Mouse (Mus musculus) heart, adult 2 months (tissue): ENCODE results near the gene Rxfp4. TPM values are rescaled to one million over a fixed set of nuclear protein-coding genes. Genes with fewer than 3 reads are reported as not detected.

Experiments used
- DNase-seq, 2 experiments: peaks; one replicate each; pipeline ENCODE4 v3.0.0; 2021
- H3K27ac ChIP-seq: fragments of 200-600 bp; 2 replicates; pipeline ENCODE4 v1.8.1; 2022
- H3K27me3 ChIP-seq: fragments of 200-500 bp; 2 replicates; pipeline ENCODE4 v1.6.1; 2012; ENCODE audit warnings: mild to moderate bottlenecking, low read length, inconsistent platforms, mixed read lengths; ENCODE audit not compliant: control insufficient read depth, insufficient read depth
- H3K36me3 ChIP-seq: fragments of 200-500 bp; 2 replicates; pipeline ENCODE4 v1.6.1; 2012; ENCODE audit warnings: low read length, inconsistent platforms; ENCODE audit not compliant: control insufficient read depth, insufficient read depth
- H3K4me1 ChIP-seq: fragments of 200-500 bp; 2 replicates; pipeline ENCODE4 v1.6.1; 2011; ENCODE audit warnings: low read length; ENCODE audit not compliant: control insufficient read depth, insufficient read depth
- H3K4me3 ChIP-seq: fragments of 200-600 bp; 2 replicates; pipeline ENCODE4 v1.8.1; 2022
- H3K79me2 ChIP-seq: fragments of 200-500 bp; replicated peaks from 2 replicates; pipeline ENCODE4 v1.6.1; 2012; ENCODE audit warnings: mild to moderate bottlenecking, inconsistent platforms, low read length, moderate library complexity, mixed read lengths; ENCODE audit not compliant: control insufficient read depth, insufficient read depth
- H3K9ac ChIP-seq: fragments of 200-500 bp; 2 replicates; pipeline ENCODE4 v1.6.1; 2012; ENCODE audit warnings: low read depth, mild to moderate bottlenecking, control low read depth, inconsistent platforms, low read length, mixed read lengths
- CTCF ChIP-seq: fragments of 200-600 bp; IDR thresholded peaks from 2 replicates; pipeline ENCODE4 v1.8.1; 2022; ENCODE audit warnings: antibody characterized with exemption, mild to moderate bottlenecking, moderate library complexity
- EP300 ChIP-seq: fragments of 200-500 bp; IDR thresholded peaks from 2 replicates; pipeline ENCODE4 v1.6.1; 2011; ENCODE audit warnings: low read depth, low read length, control low read depth; ENCODE audit not compliant: insufficient read depth
- POLR2A ChIP-seq: fragments of 200-500 bp; IDR thresholded peaks from 2 replicates; pipeline ENCODE4 v1.6.1; 2011; ENCODE audit warnings: mild to moderate bottlenecking, low read depth, low read length, control low read depth; ENCODE audit not compliant: insufficient read depth
- WGBS: fragments of 180-500 bp; shearing (Covaris S2); methylation state at CpG from one replicate; pipeline ENCODE4 v1.1.7; 2018; 5-methylcytosine and 5-hydroxymethylcytosine counted together
- intact Hi-C: fragments of 180-260 bp; cut with DNase I; formaldehyde crosslinking; loops from one replicate; pipeline ENCODE4 v1.15.1; 2025
- long read RNA-seq: library from polyadenylated mRNA; stranded (forward); transcript quantifications from one replicate; pipeline ENCODE4 v2.0.0, GENCODE M21; 2021
- polyA plus RNA-seq: library from polyadenylated mRNA; depleted of rRNA; stranded (reverse); fragments of >200 nt; gene quantifications from 2 replicates; pipeline ENCODE4 v1.2.3, GENCODE M21; 2012; rRNA removed
- total RNA-seq, 2 experiments: library from RNA; stranded (reverse); gene quantifications; 2 replicates each; pipeline ENCODE4 v1.2.3; 2021

The Rxfp4 gene
- total RNA-seq (not detected), polyA plus RNA-seq (0.41 TPM in 1 of 2 replicates, not detected in the other)
- long read RNA-seq: 0 reads

DNA sequence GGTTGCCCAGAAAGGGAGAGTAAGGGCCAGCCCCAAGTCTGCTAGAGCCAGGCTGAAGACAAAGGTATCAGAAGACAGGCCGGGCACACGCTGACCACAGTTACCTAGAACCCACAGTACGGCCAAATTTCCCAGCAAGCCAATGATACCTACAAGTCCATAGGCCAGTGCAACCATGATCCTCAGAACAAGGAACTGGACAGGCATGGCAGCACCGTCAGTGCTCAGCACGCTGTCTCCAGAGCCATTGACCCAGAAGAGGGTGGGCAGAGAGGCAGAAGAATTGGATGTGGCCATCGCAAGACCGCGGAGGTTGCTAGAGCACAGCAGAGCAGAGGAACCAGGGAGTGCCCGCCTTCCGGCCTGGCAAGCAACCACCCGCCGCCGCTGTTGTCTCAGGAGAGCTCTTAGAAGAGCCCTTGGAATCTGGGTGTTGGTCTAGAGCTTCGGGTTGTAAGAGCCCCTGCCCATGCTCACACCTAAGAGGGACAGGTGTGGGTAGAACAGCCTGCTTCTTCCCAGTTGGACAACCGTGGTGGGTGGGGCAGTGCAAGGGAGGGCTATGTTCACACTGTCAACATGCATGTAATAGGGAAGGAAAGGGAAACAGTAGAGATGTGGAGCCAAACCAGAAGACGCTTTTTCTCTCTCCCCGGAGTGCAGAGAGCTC is at the start of gene Rxfp4:
Rxfp4 (minus strand) TSS at position 297 of the 670 bp plus-strand sequence.
- H3K4me1 ChIP-seq: peaks cover 8% of the 10 kb centered on the region
- TF ChIP-seq EP300 (no peak), POLR2A (no peak), CTCF (no peak)
- WGBS: 77% methylated on average over 17 of the region's 17 CpGs
- intact Hi-C loops: no loop called here
- no peaks in the 10 kb centered on the region for H3K79me2 ChIP-seq
- no peak within 1 kb of the TSS for H3K27ac ChIP-seq
- H3K9ac ChIP-seq: no peak within 1 kb of the TSS
- H3K27me3 ChIP-seq: no peaks in the 10 kb centered on the region
- no peaks in the 10 kb centered on the region for H3K36me3 ChIP-seq
- H3K4me3 ChIP-seq: no peak within 1 kb of the TSS
- no peak for DNase-seq

DNA sequence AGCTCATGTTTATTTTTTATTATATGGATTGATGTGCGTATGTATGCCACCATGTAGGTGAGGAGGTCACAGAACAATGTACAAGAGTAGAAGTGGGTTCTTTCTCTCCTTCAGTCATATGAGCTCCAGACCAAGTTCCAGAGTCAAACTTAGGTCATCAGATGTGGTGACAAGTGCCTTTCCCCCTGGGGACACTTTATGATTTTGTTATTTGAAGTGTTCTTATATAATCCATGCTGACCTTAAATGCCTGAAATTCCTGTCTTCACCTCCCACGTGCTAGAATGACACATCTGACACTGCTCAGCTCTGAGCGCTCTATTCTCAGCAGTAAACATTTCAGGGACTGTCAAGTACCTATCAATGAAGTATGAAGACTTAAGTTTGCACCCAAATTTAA is 48.3 kb upstream of the Rxfp4 start:
- TF ChIP-seq CTCF: no peak
- TF ChIP-seq EP300: no peak
- TF ChIP-seq POLR2A: no peak
- Histone ChIP-seq H3K4me3 (no peak overlapping the region), H3K27ac (peak overlapping the region; percentile 71), H3K9ac (no peak overlapping the region), H3K79me2 (no peaks in the 10 kb centered on the region), H3K36me3 (peaks cover 47% of the 10 kb centered on the region), H3K4me1 (0 out of 2 replicates have a peak, but pooled peaks cover 2% of the 10 kb centered on the region), H3K27me3 (no peaks in the 10 kb centered on the region)
- 41% methylated on average over 3 of the region's 3 CpGs for WGBS
- no peak for DNase-seq
- intact Hi-C loops: loop anchor here (10.0 kb wide), 1 partner anchor 334 kb away; no protein-coding TSS in a partner anchor

DNA sequence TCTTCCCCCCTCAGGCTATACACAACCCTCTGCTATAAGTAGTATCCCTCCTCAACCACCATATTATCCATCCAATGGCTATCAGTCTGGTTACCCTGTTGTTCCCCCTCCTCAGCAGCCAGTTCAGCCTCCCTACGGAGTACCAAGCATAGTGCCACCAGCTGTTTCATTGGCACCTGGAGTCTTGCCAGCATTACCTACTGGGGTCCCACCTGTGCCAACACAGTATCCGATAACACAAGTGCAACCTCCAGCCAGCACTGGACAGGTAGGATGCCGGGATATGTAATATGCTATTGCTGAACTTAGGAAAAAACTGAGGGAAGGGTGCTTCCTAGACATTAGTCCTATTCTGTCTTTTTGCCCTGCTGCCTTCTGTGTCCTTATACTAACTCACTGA is 47.3 kb upstream of the Rxfp4 start:
- DNase-seq: peak in 1 of 2 experiments; percentile 16
- TF ChIP-seq CTCF (no peak), EP300 (no peak), POLR2A (no peak)
- 67% methylated on average over 3 of the region's 3 CpGs for WGBS
- no peak overlapping the region for H3K4me3 ChIP-seq
- no peaks in the 10 kb centered on the region for H3K79me2 ChIP-seq
- H3K4me1 ChIP-seq: 0 out of 2 replicates have a peak, but pooled peaks cover 2% of the 10 kb centered on the region
- peaks cover 46% of the 10 kb centered on the region for H3K36me3 ChIP-seq
- intact Hi-C loops: loop anchor here (10.0 kb wide), 1 partner anchor 335 kb away; no protein-coding TSS in a partner anchor
- no peaks in the 10 kb centered on the region for H3K27me3 ChIP-seq
- H3K9ac ChIP-seq: no peak overlapping the region
- peak overlapping the region; percentile 71; the same call in 1 of the 2 replicates for H3K27ac ChIP-seq

DNA sequence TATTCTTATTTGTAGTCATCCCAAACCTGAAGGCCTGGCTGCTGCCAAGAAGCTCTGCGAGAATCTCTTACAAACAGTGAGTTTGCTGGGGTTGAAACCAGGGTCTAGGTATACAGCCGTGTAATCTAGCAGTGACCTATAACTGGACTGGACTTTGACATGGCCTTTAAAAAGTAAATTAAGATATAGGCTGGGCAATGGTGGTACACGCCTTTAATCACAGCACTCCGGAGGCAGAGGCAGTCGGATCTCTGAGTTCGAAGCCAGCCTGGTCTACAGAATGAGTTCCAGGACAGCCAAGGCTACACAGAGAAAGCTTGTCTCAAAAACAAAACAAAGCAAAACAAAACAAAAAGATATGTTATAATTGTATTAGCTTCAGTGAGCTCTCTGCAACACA is 45.9 kb upstream of the Rxfp4 start:
- Histone ChIP-seq H3K4me1 (0 out of 2 replicates have a peak, but pooled peaks cover 2% of the 10 kb centered on the region), H3K36me3 (peaks cover 51% of the 10 kb centered on the region), H3K9ac (no peak overlapping the region), H3K79me2 (no peaks in the 10 kb centered on the region), H3K27ac (no peak overlapping the region), H3K27me3 (no peaks in the 10 kb centered on the region), H3K4me3 (no peak overlapping the region)
- 92% methylated on average over 6 of the region's 6 CpGs for WGBS
- no peak for TF ChIP-seq POLR2A
- no peak for TF ChIP-seq EP300
- TF ChIP-seq CTCF: no peak
- intact Hi-C loops: no loop called here
- DNase-seq: no peak

DNA sequence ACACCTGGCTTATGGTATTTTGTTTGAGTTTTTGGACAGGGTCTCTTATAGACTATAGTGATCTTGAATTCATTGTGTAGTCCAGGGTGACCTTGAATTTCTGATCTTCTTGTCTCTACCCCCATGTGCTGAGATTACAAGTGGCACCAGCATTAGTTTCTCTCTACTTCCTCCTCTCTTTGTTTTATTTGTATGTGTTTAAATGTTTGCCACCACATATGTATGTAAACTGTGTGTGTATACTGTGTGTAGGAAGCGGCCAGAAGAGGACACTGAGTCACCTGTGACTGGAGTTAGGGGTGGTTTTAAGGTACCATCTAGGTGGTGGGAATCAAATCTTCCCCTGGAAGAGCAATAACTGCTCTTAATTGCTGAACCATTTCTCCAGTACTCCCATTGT is 45.1 kb upstream of the Rxfp4 start:
- Histone ChIP-seq H3K4me1 (0 out of 2 replicates have a peak, but pooled peaks cover 2% of the 10 kb centered on the region), H3K9ac (no peak overlapping the region), H3K36me3 (peaks cover 55% of the 10 kb centered on the region), H3K79me2 (no peaks in the 10 kb centered on the region), H3K27ac (no peak overlapping the region), H3K4me3 (no peak overlapping the region), H3K27me3 (no peaks in the 10 kb centered on the region)
- intact Hi-C loops: no loop called here
- DNase-seq: no peak
- no peak for TF ChIP-seq POLR2A
- no peak for TF ChIP-seq CTCF
- TF ChIP-seq EP300: no peak
- WGBS: 100% methylated on average over 1 of the region's 1 CpGs

DNA sequence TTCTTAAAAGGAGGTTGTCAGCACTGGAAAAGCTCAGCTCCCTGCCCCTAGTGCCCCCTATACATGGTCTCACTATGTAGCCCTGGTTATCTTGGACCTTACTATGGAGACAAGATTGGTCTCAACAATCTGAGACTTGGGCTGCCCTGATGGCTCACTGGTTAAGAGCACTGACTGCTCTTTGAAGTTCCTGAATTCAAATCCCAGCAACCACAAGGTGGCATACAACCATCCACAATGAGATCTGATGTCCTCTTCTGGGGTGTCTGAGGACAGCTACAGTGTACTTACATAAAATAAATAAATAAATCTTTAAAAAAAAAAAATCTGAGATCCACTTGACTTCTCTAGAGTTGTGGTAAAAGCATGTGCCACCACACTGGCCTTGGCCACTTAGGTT is 42.6 kb upstream of the Rxfp4 start:
- no peaks in the 10 kb centered on the region for H3K27me3 ChIP-seq
- TF ChIP-seq POLR2A: no peak
- TF ChIP-seq CTCF: peak; percentile 42
- no peak for TF ChIP-seq EP300
- H3K36me3 ChIP-seq: peaks cover 46% of the 10 kb centered on the region
- DNase-seq: no peak
- intact Hi-C loops: no loop called here
- H3K79me2 ChIP-seq: no peaks in the 10 kb centered on the region
- H3K9ac ChIP-seq: no peak overlapping the region
- H3K4me1 ChIP-seq: 0 out of 2 replicates have a peak, but pooled peaks cover 2% of the 10 kb centered on the region
- H3K27ac ChIP-seq: no peak overlapping the region
- H3K4me3 ChIP-seq: no peak overlapping the region
